Mouse (Mus musculus) A20 (cell line): ENCODE data around the gene Itpa.

Source experiments
- DNase-seq: peaks from one replicate; pipeline ENCODE4 v3.0.0-alpha.2; 2011; ENCODE audit warnings: low read depth, low spot score

Gene Itpa

GRCm38 (mm10) chr2:130655660-130656339, 11.6 kb upstream of the Itpa start:
- DNase-seq: no peak

GRCm38 (mm10) chr2:130656536-130656935, 10.9 kb upstream of the Itpa start:
- no peak for DNase-seq

DNA sequence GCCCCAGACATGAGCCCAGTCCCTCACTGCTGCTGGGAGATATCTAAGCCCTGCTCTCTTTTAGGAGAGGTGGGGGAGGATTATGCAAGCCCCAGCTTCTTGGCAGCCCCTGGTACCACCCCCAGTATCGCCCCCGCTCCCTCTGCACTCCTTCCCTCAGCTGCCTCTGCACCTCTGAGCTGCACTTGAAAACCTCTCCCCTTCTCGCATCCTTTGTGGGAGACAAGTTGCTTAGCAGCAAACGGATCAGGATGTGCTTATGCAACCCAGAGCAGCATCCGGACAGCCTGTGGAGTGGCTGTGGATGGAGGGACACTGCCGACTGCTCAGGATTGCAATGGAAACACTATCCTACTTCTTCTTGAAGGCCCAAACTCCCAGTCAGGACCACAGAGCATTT, 9.9 kb upstream of the Itpa start:
- no peak for DNase-seq

- no peak for DNase-seq
Measured at GRCm38 (mm10) chr2:130658530-130658929, 8.9 kb upstream of the Itpa start.

DNA sequence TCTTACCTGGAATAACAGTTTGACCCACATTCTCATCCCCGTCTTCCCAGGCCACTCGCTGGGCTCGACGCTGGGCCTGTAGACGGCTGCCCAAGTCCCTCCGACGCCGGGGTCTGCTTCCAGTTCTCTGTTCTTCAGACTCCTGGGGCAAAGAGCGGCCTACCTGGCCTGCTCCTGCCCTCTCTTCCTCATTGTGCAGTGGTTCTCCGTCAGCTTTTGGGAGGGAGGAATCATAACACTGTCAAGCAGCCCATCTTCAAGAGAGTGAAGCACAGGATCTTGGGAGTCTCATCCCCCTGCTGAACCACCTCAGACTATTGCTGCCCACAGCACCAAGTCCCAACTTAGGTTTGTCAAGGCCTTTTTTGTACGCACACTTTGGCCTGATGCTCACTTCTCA, 4.1 kb upstream of the Itpa start:
- DNase-seq: no peak

- DNase-seq: peak; percentile 97
Measured at GRCm38 (mm10) chr2:130664102-130664701, 3.2 kb upstream of the Itpa start, which contains the start of gene Ddrgk1. Gene Ddrgk1, minus strand, starts transcription at chr2:130664659.

DNA sequence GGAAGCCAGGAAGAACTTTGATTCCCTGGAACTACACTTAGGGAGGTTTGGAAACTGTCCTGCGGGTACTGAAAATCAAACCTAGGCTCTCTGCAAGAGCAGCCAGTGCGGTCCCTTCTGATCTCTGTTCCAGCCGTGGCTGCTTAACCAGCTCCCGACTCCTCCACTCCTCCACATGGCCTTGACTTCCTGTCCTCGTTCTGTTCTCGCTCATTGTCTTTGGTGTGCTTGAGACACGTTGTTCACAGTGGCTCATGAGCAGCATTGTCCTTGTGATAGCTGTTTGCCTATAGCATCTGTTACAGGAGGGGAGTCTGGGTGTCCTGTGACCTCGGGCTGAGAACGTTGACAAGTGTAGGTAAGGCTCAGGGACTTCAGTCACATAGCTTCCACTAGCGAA, 9.8 kb downstream of the Itpa start:
- no peak for DNase-seq

DNA sequence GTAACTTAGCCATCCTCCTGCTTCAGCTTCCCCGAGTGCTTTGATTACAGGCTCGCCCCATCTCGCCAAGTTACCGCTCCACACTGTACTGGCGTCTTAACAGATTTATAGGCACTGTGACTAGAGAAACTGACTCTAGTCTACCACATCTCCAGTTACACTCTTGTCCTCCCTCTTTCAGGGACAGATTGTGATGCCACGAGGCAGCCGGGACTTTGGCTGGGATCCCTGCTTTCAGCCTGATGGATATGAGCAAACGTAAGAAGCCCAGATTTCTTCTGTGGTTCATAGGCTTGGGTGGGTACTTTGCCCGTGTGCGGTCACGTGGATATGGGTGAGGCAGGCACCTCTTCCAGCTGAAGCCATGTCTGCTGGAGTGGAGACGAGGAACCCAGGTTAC, 11.7 kb downstream of the Itpa start:
- DNase-seq: no peak

GRCm38 (mm10) chr2:130679899-130680298, 12.5 kb downstream of the Itpa start:
- no peak for DNase-seq

GRCm38 (mm10) chr2:130681531-130681930, 14.1 kb downstream of the Itpa start:
- DNase-seq: no peak

- no peak for DNase-seq
Measured at GRCm38 (mm10) chr2:130685426-130685825, 18.0 kb downstream of the Itpa start.

GRCm38 (mm10) chr2:130689011-130689410, 21.6 kb downstream of the Itpa start:
- no peak for DNase-seq

DNA sequence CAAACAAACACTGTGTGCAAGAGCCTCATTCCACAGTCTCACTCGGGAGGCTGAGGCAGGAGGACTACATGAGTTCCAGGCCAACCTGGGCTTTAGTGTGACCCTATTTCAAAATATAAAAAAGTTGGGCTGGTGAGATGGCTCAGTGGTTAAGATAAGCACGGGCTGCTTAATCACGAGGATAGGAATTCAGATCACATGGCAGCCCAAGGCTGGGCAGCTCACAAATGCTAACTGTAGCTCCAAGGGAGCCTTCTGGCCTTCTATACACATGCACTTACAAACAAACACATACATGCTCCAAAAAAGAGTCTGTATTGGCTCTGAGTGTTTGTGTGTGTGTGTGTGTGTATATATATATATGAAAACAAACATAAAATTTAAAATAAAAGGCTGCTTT, 26.2 kb downstream of the Itpa start:
- no peak for DNase-seq

DNA sequence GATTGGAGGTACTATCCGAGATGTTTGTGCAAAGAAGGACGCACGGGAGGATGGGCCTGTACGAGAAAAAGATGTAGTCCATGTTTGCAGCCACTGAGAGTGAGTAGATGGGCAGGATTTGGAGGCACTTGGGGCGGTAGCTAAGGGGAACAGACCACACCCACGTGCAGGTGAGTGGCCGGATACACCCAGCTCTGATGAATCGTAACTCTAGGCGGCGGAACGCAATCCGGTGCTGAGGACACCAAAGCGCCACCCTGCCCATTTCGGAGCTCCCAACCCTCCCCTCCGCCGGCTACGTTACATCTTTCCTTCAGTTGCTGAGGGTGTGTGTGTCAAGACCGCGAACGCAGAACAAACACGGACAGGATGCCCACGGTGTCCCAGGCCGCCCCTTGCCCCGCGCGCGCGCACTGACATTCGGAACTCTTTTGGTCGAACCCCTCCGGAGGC, 29.3 kb downstream of the Itpa start:
- no peak for DNase-seq

DNA sequence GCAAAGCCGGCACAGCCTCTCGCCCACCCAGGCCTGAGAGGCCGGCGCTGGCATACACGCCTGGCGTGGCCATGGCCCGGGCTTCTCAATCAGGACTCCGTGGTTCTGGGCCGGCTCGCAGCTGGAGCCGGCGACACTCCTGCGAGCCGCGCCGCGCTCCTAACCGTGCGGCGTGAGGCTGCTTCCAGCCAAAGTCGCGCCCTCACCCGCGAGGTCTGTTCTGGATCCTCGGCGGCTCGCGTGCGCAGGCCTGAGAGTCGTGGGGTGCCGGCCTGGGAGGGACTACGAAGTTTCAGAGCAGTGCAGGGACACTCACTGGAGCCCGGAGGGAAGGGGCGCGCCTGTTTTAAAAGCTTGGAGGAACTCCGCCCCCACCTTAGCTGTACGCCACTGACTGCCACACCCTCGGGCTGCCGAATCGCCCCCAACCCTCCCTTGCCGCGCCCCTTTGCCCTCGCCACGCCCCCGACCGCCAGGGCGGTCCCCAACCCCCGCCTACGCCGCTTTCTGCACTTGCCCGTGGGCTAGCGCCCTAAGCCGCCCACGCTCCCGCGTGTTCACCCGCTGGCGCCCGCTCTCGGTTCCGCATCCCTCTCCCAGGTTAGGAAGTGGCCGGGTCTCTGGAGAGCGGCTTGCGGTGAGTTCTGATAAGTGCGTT, 29.9 kb downstream of the Itpa start, which contains the start of gene Slc4a11:
Gene Slc4a11, minus strand, starts transcription at position 367 of the 658 bp plus-strand sequence.
- peak; percentile 66 for DNase-seq

DNA sequence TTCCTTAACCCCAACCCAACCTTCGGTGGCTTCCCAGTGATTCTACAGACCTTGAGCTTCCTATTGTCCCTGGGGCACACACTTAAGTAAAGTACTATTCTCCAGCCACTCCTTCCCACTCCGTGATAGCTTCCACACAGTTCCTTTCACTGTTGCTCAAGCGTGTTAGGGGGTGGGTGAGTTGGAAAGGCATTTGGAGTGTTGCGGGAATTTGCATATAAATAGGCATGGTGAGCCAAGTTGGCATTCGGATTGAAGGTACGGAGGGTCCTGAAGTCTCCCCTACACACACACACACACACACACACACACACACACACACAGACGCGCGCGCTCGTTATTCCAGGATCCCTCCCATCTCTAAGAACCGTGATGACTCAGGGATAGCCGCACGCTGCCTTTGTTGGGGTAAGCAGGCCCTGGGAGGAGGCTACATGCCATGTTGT, 30.4 kb downstream of the Itpa start:
- no peak for DNase-seq

DNA sequence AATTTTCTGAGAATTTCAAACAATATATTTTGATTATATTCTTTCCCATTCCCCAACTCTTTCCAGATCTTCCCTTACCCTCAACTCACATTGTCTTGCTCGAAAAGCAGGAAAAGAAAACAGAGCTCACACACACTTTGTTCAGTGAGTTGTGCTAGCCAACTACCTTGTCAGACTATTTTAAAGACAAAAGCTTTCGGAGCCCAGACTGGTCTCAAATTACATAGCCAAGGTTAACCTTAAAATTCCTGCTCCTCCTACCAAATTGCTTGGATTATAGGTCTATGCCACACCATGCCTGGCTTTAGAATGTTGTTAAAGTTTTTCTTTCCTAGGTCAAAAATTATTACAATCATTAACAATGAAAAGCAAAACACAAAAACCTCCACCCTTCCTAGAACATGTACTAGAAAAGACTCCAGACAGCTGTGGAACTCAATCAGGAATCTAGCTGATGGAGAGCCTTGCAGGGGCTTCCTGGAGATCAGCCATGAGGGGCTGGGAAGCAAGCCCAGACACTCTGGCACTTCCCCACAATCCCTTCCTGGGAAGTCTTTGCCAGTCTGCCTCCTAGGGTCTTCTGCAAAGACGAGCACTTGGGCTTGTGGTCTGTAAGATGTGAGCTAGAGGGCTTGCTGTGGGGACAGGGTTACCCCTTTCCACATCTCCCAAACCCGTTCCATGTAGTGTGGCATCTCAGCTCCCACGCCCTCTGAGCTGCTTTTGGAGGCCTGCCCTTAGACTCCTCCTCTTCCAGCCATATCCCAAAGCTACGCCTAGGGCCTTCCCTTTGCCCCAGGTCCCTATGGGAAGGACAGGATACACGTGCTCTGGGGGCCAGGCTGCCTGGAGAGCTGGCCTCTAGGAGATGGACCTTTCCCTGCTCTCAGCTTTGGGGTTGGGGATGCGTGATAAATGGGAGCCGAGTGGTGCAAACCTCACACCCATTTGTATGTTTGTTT, 36.9 kb downstream of the Itpa start:
- DNase-seq: no peak

DNA sequence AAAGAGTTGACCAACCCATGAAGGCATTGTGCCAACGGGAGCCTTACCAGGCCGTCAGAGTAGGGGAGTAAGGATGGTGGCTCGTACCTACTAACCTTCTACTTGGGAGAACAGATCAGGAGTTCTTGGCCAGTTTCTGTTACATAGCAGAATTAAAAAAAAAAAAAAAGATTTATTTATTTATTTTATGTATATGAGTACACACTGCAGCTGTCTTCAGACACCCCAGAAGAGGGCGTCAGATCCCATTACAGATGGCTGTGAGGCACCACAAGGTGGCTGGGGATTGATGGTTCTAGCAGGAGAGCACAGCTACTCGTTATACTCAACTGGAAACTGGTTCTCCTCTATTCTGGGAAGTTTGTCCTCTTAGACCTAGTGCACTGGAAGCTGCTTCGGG, 37.8 kb downstream of the Itpa start:
- DNase-seq: no peak

- no peak for DNase-seq
Measured at GRCm38 (mm10) chr2:130706602-130707001, 39.2 kb downstream of the Itpa start.

DNA sequence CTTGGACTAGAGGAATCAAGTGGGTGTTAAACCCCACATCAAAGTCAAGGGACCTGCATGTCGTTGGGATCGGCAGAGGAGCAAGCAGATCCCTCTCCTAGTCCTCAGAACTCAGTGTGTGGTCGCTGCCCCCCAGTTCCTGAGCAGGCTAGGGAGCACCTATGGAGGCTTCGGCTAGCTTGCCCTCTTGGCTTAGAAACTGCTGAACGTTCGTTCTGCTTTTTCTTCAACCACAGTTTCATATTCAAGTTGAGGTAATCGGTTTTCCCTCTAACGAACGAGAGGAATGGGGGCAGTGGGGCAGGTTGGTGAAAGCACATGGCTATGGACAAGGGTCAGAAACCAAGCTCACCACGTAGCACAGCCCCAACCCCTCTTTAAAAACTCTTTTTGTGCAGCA, 39.6 kb downstream of the Itpa start:
- DNase-seq: peak; percentile 38

DNA sequence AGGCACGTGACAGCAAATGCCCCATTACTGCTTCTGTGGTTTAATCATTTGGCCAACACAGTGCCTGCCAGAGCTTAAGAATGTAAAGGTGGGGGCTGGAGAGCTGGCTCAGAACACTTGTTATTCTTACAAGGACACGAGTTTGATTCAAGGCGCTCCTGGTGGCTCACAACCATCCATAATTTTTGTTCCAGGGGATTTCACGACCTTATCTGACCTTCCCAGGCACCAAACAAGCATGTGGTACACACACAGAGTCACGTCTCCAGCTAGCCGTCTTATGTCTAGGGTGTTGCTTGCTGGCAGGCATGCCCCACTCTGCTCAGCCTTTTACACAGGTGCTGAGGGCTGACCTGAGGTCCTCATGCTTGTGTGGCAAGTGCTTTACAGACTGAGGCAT, 50.5 kb downstream of the Itpa start:
- DNase-seq: no peak

GRCm38 (mm10) chr2:130724369-130724768, 57.0 kb downstream of the Itpa start:
- no peak for DNase-seq
